Mouse (Mus musculus) hindbrain, embryonic 13.5 days (tissue): Measurements from ENCODE around the gene Cyth1. TPM values are rescaled to one million over a fixed set of nuclear protein-coding genes. Genes with fewer than 3 reads are reported as not detected.

Experiments
- ATAC-seq: fragments of 200-750 bp; cut with Nextera tagmentation; 2 replicates; pipeline ENCODE4 v1.8.0; 2017; ENCODE audit warnings: moderate TSS enrichment; ENCODE audit not compliant: low FRiP score
- H3K27ac ChIP-seq: fragments of 300-500 bp; sonication (generic); 2 replicates; pipeline ENCODE4 v1.5.1; 2015; ENCODE audit warnings: inconsistent platforms, mild to moderate bottlenecking, moderate library complexity
- H3K27me3 ChIP-seq: fragments of 300-500 bp; sonication (generic); 2 replicates; pipeline ENCODE4 v1.6.1; 2015; ENCODE audit warnings: mild to moderate bottlenecking, inconsistent platforms
- H3K36me3 ChIP-seq: fragments of 300-500 bp; sonication (generic); 2 replicates; pipeline ENCODE4 v1.6.1; 2015; ENCODE audit warnings: mild to moderate bottlenecking, inconsistent platforms
- H3K4me1 ChIP-seq: fragments of 300-500 bp; sonication (generic); replicated peaks from 2 replicates; pipeline ENCODE4 v1.6.1; 2015; ENCODE audit warnings: inconsistent platforms
- H3K4me2 ChIP-seq: fragments of 300-500 bp; sonication (generic); 2 replicates; pipeline ENCODE4 v1.6.1; 2015; ENCODE audit warnings: inconsistent platforms, mild to moderate bottlenecking, moderate library complexity
- H3K4me3 ChIP-seq: fragments of 300-500 bp; sonication (generic); 2 replicates; pipeline ENCODE4 v1.5.1; 2015; ENCODE audit warnings: mild to moderate bottlenecking, inconsistent platforms
- H3K9ac ChIP-seq: fragments of 300-500 bp; sonication (generic); 2 replicates; pipeline ENCODE4 v1.6.1; 2015; ENCODE audit warnings: mild to moderate bottlenecking, inconsistent platforms
- H3K9me3 ChIP-seq: fragments of 300-500 bp; sonication (generic); 2 replicates; pipeline ENCODE4 v1.6.1; 2016; ENCODE audit warnings: inconsistent platforms
- WGBS: fragments of 180-500 bp; shearing (Covaris S2); methylation state at CpG from one replicate; pipeline ENCODE4 v1.1.7; 2015; 5-methylcytosine and 5-hydroxymethylcytosine counted together
- polyA plus RNA-seq: library from polyadenylated mRNA; unstranded; fragments of >200 nt; fragmentation: Nextera tagmentation; extraction: Ambion mirVana; gene quantifications from 2 replicates; pipeline ENCODE4 v1.2.1, GENCODE M21; 2015

Gene Cyth1
- polyA plus RNA-seq, 1 experiment from 2014 or later, result 24.0 TPM

DNA sequence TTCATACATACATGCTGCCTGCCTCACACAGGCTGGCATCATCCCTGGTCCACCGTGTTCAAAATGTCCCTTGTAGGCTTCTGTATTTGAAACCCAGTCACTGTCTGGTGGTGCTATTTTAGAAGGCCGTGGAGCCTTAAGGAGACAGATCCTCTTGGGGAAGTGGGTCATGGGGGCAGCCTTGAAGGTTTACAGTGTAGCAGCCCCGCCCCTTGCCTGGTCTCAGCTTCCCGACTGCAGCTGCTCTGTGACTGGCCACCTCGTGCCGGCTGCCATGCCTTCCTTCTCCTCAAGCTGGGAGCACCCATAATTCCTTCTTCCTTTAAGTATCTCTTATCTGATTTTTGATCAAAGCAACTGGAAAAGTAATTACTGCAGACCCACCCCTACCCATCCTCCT is 113.1 kb downstream of the Cyth1 start:
- Histone ChIP-seq H3K4me3 (no peak overlapping the region), H3K27ac (no peak overlapping the region), H3K4me2 (no peak overlapping the region), H3K4me1 (peaks cover 29% of the 10 kb centered on the region), H3K27me3 (no peaks in the 10 kb centered on the region), H3K36me3 (peaks cover 6% of the 10 kb centered on the region; the same call in 1 of the 2 replicates), H3K9ac (no peak overlapping the region), H3K9me3 (peaks cover 8% of the 10 kb centered on the region; the same call in 1 of the 2 replicates)
- no peak for ATAC-seq
- 89% methylated on average over 6 of the region's 6 CpGs for WGBS

DNA sequence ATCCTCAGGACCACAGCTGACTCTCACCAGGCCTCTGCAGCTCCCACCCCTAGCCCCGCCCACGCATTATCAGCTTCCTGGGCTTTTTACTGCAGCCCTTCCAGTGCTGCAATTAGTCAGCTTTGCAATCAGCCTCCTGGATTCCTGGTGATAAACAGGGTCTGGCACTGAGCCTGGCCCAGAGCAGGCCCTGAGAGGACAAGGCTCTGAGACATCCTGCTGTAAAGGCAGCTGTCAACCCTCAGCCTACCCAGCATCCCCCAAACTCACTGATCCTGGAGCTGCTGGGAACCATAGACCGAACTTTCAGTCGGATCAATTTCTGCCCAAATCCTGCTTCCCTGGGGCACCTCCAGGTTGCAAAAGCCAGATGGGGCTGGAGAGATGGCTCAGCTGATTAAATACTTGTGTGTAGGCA is 114.6 kb downstream of the Cyth1 start:
- H3K36me3 ChIP-seq, result peaks cover 3% of the 10 kb centered on the region; the same call in 1 of the 2 replicates
- ATAC-seq, result 0 out of 2 replicates have a peak, but pooled peaks have one; percentile 43
- H3K4me2 ChIP-seq, result no peak overlapping the region
- peaks cover 29% of the 10 kb centered on the region for H3K4me1 ChIP-seq
- no peaks in the 10 kb centered on the region for H3K27me3 ChIP-seq
- no peak overlapping the region for H3K9ac ChIP-seq
- H3K9me3 ChIP-seq, result peaks cover 6% of the 10 kb centered on the region; the same call in 1 of the 2 replicates
- 40% methylated on average over 4 of the region's 4 CpGs for WGBS
- peak overlapping the region; percentile 79 for H3K27ac ChIP-seq
- H3K4me3 ChIP-seq, result no peak overlapping the region

DNA sequence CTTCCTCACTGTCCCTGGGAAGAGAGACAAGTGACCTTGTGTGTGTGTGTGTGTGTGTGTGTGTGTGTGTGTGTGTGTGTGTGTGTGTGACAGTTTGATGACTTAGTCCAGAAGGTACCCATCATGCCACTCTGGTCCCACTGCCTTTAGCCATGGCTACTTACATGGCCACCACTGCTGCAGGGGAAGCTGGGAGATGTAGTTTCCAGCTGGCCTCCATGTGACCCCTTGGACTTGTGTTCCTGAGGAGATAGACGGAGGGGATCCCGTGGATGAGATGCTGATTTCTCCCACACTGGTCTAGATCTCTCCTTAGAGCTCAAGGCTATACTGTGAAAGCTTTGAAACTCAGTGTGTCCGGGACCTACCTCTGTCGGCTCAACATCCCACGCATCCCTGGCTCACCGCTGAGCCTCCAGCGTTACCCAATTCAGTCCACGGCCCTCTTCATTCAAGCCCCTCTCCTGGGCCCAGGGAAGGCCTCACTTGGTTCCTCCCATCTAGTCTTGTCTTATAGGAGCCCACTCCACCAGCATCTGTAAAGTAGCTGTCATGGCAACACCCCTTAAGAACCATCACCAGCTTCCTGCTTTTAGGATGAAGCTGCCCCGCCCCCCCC is 115.2 kb downstream of the Cyth1 start:
- Histone ChIP-seq H3K27me3 (no peaks in the 10 kb centered on the region), H3K9ac (no peak overlapping the region), H3K36me3 (no peaks in the 10 kb centered on the region), H3K9me3 (0 out of 2 replicates have a peak, but pooled peaks cover under 1% of the 10 kb centered on the region), H3K4me2 (no peak overlapping the region), H3K27ac (peak overlapping the region; percentile 79), H3K4me3 (no peak overlapping the region), H3K4me1 (peaks cover 29% of the 10 kb centered on the region)
- 0 out of 2 replicates have a peak, but pooled peaks have one; percentile 36 for ATAC-seq
- WGBS, result 64% methylated on average over 9 of the region's 9 CpGs

GRCm38 (mm10) chr11:118132136-118132535 is 116.3 kb downstream of the Cyth1 start:
- 82% methylated on average over 8 of the region's 8 CpGs for WGBS
- no peak overlapping the region for H3K9ac ChIP-seq
- H3K27ac ChIP-seq, result no peak overlapping the region
- ATAC-seq, result no peak
- no peak overlapping the region for H3K4me2 ChIP-seq
- H3K27me3 ChIP-seq, result no peaks in the 10 kb centered on the region
- no peaks in the 10 kb centered on the region for H3K36me3 ChIP-seq
- H3K9me3 ChIP-seq, result no peaks in the 10 kb centered on the region
- H3K4me1 ChIP-seq, result peaks cover 29% of the 10 kb centered on the region
- H3K4me3 ChIP-seq, result no peak overlapping the region

- H3K36me3 ChIP-seq, result no peaks in the 10 kb centered on the region
Measured at GRCm38 (mm10) chr11:118130534-118130933, 117.9 kb downstream of the Cyth1 start, which contains the start of gene Dnah17. Gene Dnah17 (minus strand): TSS chr11:118130634.

GRCm38 (mm10) chr11:118129812-118130211 is 118.6 kb downstream of the Cyth1 start:
- no peaks in the 10 kb centered on the region for H3K36me3 ChIP-seq
- no peak overlapping the region for H3K4me3 ChIP-seq
- peaks cover 21% of the 10 kb centered on the region for H3K4me1 ChIP-seq
- H3K4me2 ChIP-seq, result no peak overlapping the region
- H3K27me3 ChIP-seq, result no peaks in the 10 kb centered on the region
- ATAC-seq, result no peak
- no peak overlapping the region for H3K27ac ChIP-seq
- H3K9me3 ChIP-seq, result no peaks in the 10 kb centered on the region
- no peak overlapping the region for H3K9ac ChIP-seq
- WGBS, result 90% methylated on average over 2 of the region's 2 CpGs

More at GRCm38 (mm10) chr11:118130534-118130933, 117.9 kb downstream of the Cyth1 start, which contains the start of gene Dnah17:
- WGBS, result 90% methylated on average over 7 of the region's 7 CpGs
- H3K9me3 ChIP-seq, result no peaks in the 10 kb centered on the region
- H3K4me3 ChIP-seq, result no peak within 1 kb of the TSS
- ATAC-seq, result no peak
- H3K27me3 ChIP-seq, result no peaks in the 10 kb centered on the region
- peaks cover 21% of the 10 kb centered on the region for H3K4me1 ChIP-seq
- no peak within 1 kb of the TSS for H3K4me2 ChIP-seq
- H3K9ac ChIP-seq, result no peak within 1 kb of the TSS
- H3K27ac ChIP-seq, result no peak within 1 kb of the TSS

DNA sequence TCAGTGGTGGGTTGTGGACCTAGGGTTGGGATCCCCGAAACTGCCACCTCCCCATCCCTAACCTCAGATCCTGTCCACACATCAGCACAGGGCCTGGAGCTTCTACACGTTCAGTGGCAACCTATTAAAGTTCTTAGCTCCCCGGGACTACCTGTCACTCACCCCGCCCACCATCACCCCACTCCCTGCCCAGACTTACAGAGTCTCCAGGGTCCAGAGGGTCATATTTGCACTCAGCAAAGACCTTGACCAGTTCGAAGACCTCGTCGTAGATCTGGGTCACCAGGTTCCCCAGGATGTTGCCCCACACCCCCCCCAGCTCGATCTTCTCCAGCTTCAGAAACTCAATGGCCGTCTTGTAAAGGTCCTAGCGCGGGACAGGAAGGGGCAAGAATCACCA is 126.8 kb downstream of the Cyth1 start:
- Histone ChIP-seq H3K9me3 (no peaks in the 10 kb centered on the region), H3K9ac (no peak overlapping the region)
- WGBS, result 91% methylated on average over 11 of the region's 11 CpGs

GRCm38 (mm10) chr11:118118777-118119176 is 129.6 kb downstream of the Cyth1 start:
- no peaks in the 10 kb centered on the region for H3K36me3 ChIP-seq
- WGBS, result 88% methylated on average over 8 of the region's 8 CpGs
- H3K9ac ChIP-seq, result no peak overlapping the region
- no peak overlapping the region for H3K27ac ChIP-seq
- ATAC-seq, result no peak
- no peaks in the 10 kb centered on the region for H3K9me3 ChIP-seq
- no peaks in the 10 kb centered on the region for H3K4me1 ChIP-seq
- H3K27me3 ChIP-seq, result no peaks in the 10 kb centered on the region
- no peak overlapping the region for H3K4me3 ChIP-seq
- H3K4me2 ChIP-seq, result no peak overlapping the region

More for the DNA sequence above, 126.8 kb downstream of the Cyth1 start:
- H3K27me3 ChIP-seq, result no peaks in the 10 kb centered on the region
- H3K4me1 ChIP-seq, result no peaks in the 10 kb centered on the region
- H3K36me3 ChIP-seq, result no peaks in the 10 kb centered on the region
- no peak overlapping the region for H3K4me2 ChIP-seq
- no peak overlapping the region for H3K27ac ChIP-seq
- H3K4me3 ChIP-seq, result no peak overlapping the region
- ATAC-seq, result no peak

DNA sequence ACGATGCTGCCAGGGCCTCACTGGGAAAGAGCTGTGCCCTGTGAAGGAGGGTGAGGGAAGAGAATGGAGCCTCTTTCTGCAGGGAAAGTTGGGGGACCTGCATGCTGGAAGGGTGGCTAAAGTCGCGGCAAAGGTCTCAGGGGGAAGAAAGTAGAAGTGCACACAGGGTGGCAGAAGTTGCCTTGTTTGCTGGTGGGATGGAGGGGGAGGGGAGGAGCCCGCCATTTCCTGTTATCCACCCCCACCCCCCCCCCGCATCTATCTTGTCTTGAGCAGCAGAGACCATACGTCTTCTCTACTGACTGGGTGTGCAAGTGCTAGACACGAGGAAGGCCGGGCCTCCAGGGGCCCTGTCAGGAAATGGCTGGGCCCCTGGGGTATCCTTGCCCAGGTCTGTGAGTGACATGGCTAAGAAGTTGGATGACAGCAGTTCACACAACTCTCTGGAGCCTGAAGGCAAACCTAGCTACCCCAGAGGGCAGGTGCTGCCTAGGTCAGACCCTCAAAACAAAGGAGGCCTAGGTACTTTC is 133.7 kb downstream of the Cyth1 start:
- no peaks in the 10 kb centered on the region for H3K36me3 ChIP-seq
- ATAC-seq, result no peak
- no peak overlapping the region for H3K4me2 ChIP-seq
- no peaks in the 10 kb centered on the region for H3K4me1 ChIP-seq
- H3K9me3 ChIP-seq, result no peaks in the 10 kb centered on the region
- no peak overlapping the region for H3K9ac ChIP-seq
- no peak overlapping the region for H3K4me3 ChIP-seq
- 73% methylated on average over 8 of the region's 8 CpGs for WGBS
- no peaks in the 10 kb centered on the region for H3K27me3 ChIP-seq
- H3K27ac ChIP-seq, result no peak overlapping the region

DNA sequence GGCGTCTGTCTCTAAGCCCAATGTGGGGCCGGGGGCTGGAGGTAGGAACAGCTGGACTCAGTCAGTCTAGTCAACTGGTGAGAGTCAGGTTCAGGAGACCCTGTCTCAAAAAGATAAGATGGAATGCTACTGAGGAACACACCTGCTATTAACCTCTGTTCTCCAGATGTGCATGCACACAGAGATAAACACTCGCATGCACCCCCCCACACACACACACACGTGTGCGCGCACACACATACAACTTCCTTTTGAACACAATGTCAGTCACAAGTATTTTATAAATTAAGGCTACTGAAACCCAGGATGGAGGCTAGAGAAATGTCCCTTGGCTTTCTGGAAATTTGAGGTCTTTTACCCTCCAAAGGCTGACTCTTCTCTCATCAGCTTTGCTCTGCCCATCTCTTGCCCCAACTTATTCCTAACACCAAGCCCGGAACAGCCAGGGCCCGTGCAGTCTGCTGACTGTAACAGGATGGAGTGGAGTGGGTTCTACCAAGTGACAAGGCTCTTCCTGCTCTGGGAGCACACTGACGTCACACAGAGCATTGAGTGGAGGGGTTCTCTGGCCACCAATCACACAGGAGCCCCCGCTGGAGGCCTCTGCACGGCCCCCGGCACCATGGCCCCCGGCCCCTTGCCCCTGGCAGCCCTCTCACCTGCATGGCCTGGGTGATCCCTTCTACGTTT is 134.7 kb downstream of the Cyth1 start:
- no peaks in the 10 kb centered on the region for H3K36me3 ChIP-seq
- H3K4me1 ChIP-seq, result no peaks in the 10 kb centered on the region
- 91% methylated on average over 14 of the region's 14 CpGs for WGBS
- no peak overlapping the region for H3K9ac ChIP-seq
- no peaks in the 10 kb centered on the region for H3K27me3 ChIP-seq
- H3K9me3 ChIP-seq, result no peaks in the 10 kb centered on the region
- ATAC-seq, result no peak
- no peak overlapping the region for H3K27ac ChIP-seq
- H3K4me3 ChIP-seq, result no peak overlapping the region
- no peak overlapping the region for H3K4me2 ChIP-seq

DNA sequence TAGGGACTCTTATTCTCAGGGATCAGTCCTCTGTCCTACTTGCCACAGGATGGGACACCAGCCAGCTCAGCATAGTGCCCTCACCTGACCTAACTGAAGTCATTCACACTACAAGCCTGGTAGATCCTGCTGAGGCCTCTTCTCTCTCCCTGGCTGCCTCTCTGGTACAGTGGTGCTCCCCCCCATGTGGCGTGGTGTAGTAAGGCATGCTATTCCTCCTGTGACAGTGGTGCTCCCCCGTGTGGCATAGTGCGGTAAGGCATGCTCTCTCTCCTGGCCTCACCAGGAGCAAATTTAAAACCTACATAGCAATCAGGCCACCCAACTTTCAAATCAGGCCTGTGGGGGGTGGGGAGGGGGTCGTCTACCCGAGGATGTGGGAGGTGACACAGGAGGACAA is 144.4 kb downstream of the Cyth1 start:
- Histone ChIP-seq H3K27ac (no peak overlapping the region), H3K4me2 (no peak overlapping the region), H3K27me3 (no peaks in the 10 kb centered on the region), H3K4me1 (no peaks in the 10 kb centered on the region), H3K36me3 (no peaks in the 10 kb centered on the region), H3K4me3 (no peak overlapping the region), H3K9me3 (no peaks in the 10 kb centered on the region), H3K9ac (no peak overlapping the region)
- WGBS, result 5% methylated on average over 5 of the region's 5 CpGs
- peak; percentile 53 for ATAC-seq

DNA sequence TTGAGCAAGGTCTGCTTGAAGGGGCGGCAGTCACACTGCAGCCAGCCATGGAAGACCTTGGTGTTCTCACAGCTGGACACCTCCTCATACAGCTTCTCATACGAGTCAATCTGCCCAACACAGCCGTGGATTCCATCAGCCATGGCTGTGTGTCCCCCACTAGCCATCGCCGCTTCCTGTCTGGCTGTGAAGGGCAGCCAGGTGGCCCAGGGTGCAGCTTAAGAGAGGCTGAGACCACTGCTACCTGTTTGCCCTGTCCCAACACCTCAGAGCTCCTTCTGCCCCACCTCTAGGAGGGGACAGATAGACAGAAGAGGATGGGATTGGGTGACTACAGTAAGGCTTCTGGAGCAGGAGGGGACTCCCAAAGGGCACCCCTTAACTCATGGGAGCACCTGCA is 145.0 kb downstream of the Cyth1 start:
- no peaks in the 10 kb centered on the region for H3K4me1 ChIP-seq
- H3K9ac ChIP-seq, result no peak overlapping the region
- no peaks in the 10 kb centered on the region for H3K36me3 ChIP-seq
- no peaks in the 10 kb centered on the region for H3K9me3 ChIP-seq
- H3K27ac ChIP-seq, result no peak overlapping the region
- no peak overlapping the region for H3K4me2 ChIP-seq
- ATAC-seq, result no peak
- no peak overlapping the region for H3K4me3 ChIP-seq
- H3K27me3 ChIP-seq, result no peaks in the 10 kb centered on the region
- whole genome bisulfite sequencing, result 91% methylated on average over 5 of the region's 5 CpGs
